Mouse (Mus musculus) embryonic facial prominence, embryonic 13.5 days (tissue): ENCODE data around the gene Ndufs8. TPM values are rescaled to one million over a fixed set of nuclear protein-coding genes. Genes with fewer than 3 reads are reported as not detected.

Source experiments
- ATAC-seq: fragments of 200-750 bp; cut with Nextera tagmentation; 2 replicates; pipeline ENCODE4 v1.8.0; 2017; ENCODE audit warnings: low read depth; ENCODE audit not compliant: insufficient number of reproducible peaks, insufficient read depth, low FRiP score, low TSS enrichment
- H3K27ac ChIP-seq: fragments of 300-500 bp; sonication (generic); 2 replicates; pipeline ENCODE4 v1.5.1; 2015; ENCODE audit warnings: moderate library complexity, mild to moderate bottlenecking, inconsistent platforms
- H3K27me3 ChIP-seq: fragments of 300-500 bp; sonication (generic); 2 replicates; pipeline ENCODE4 v1.6.1; 2015; ENCODE audit warnings: mild to moderate bottlenecking, inconsistent platforms
- H3K36me3 ChIP-seq: fragments of 300-500 bp; sonication (generic); 2 replicates; pipeline ENCODE4 v1.6.1; 2015; ENCODE audit warnings: mild to moderate bottlenecking, inconsistent platforms
- H3K4me1 ChIP-seq: fragments of 300-500 bp; sonication (generic); 2 replicates; pipeline ENCODE4 v1.6.1; 2015; ENCODE audit warnings: inconsistent platforms
- H3K4me2 ChIP-seq: fragments of 300-500 bp; sonication (generic); 2 replicates; pipeline ENCODE4 v1.6.1; 2015; ENCODE audit warnings: moderate library complexity, mild to moderate bottlenecking, inconsistent platforms
- H3K4me3 ChIP-seq: fragments of 300-500 bp; sonication (generic); 2 replicates; pipeline ENCODE4 v1.5.1; 2015; ENCODE audit warnings: mild to moderate bottlenecking, inconsistent platforms
- H3K9ac ChIP-seq: fragments of 300-500 bp; sonication (generic); 2 replicates; pipeline ENCODE4 v1.6.1; 2015; ENCODE audit warnings: mild to moderate bottlenecking, inconsistent platforms
- H3K9me3 ChIP-seq: fragments of 300-500 bp; sonication (generic); 2 replicates; pipeline ENCODE4 v1.6.1; 2016; ENCODE audit warnings: inconsistent platforms
- WGBS: fragments of 180-500 bp; shearing (Covaris S2); methylation state at CpG from one replicate; pipeline ENCODE4 v1.1.7; 2015; ENCODE audit warnings: mixed read lengths; 5-methylcytosine and 5-hydroxymethylcytosine counted together
- polyA plus RNA-seq: library from polyadenylated mRNA; unstranded; fragments of >200 nt; fragmentation: Nextera tagmentation; extraction: Ambion mirVana; gene quantifications from 2 replicates; pipeline ENCODE4 v1.2.1, GENCODE M21; 2015

Ndufs8 gene
- polyA plus RNA-seq, 1 experiment from 2014 or later: 278 TPM

GRCm38 (mm10) chr19:3899618-3900017 lies 13.0 kb downstream of the Ndufs8 start:
- Histone ChIP-seq H3K4me1 (peaks cover 12% of the 10 kb centered on the region), H3K4me2 (no peak overlapping the region), H3K9me3 (no peaks in the 10 kb centered on the region), H3K27me3 (no peaks in the 10 kb centered on the region), H3K4me3 (no peak overlapping the region), H3K9ac (no peak overlapping the region), H3K27ac (no peak overlapping the region), H3K36me3 (peaks cover 85% of the 10 kb centered on the region)
- WGBS: 94% methylated on average over 4 of the region's 4 CpGs
- no peak for ATAC-seq

GRCm38 (mm10) chr19:3898952-3899351 lies 13.6 kb downstream of the Ndufs8 start:
- H3K27me3 ChIP-seq: no peaks in the 10 kb centered on the region
- H3K36me3 ChIP-seq: peaks cover 88% of the 10 kb centered on the region
- WGBS: 85% methylated on average over 7 of the region's 7 CpGs
- no peak overlapping the region for H3K4me2 ChIP-seq
- no peaks in the 10 kb centered on the region for H3K9me3 ChIP-seq
- no peak for ATAC-seq
- no peak overlapping the region for H3K4me3 ChIP-seq
- no peak overlapping the region for H3K9ac ChIP-seq
- no peak overlapping the region for H3K27ac ChIP-seq
- peaks cover 5% of the 10 kb centered on the region for H3K4me1 ChIP-seq

- Histone ChIP-seq H3K4me2 (no peak overlapping the region), H3K4me3 (no peak overlapping the region), H3K9ac (no peak overlapping the region), H3K4me1 (no peaks in the 10 kb centered on the region), H3K27ac (no peak overlapping the region), H3K9me3 (no peaks in the 10 kb centered on the region), H3K36me3 (peaks cover 88% of the 10 kb centered on the region), H3K27me3 (no peaks in the 10 kb centered on the region)
- WGBS: 93% methylated on average over 5 of the region's 5 CpGs
- no peak for ATAC-seq
Observed at GRCm38 (mm10) chr19:3897557-3897956, 15.0 kb downstream of the Ndufs8 start.

GRCm38 (mm10) chr19:3896208-3896607 lies 16.4 kb downstream of the Ndufs8 start:
- 94% methylated on average over 10 of the region's 10 CpGs for WGBS
- peaks cover 88% of the 10 kb centered on the region for H3K36me3 ChIP-seq
- H3K9me3 ChIP-seq: no peaks in the 10 kb centered on the region
- no peak overlapping the region for H3K4me3 ChIP-seq
- H3K4me1 ChIP-seq: no peaks in the 10 kb centered on the region
- H3K27ac ChIP-seq: peak overlapping the region; percentile 11; the same call in 1 of the 2 replicates
- no peak for ATAC-seq
- no peak overlapping the region for H3K9ac ChIP-seq
- H3K27me3 ChIP-seq: no peaks in the 10 kb centered on the region
- H3K4me2 ChIP-seq: no peak overlapping the region

GRCm38 (mm10) chr19:3895171-3895631 lies 17.4 kb downstream of the Ndufs8 start:
- H3K4me1 ChIP-seq: no peaks in the 10 kb centered on the region
- 32% methylated on average over 3 of the region's 3 CpGs for WGBS
- H3K4me2 ChIP-seq: no peak overlapping the region
- H3K9ac ChIP-seq: no peak overlapping the region
- no peaks in the 10 kb centered on the region for H3K9me3 ChIP-seq
- H3K36me3 ChIP-seq: peaks cover 95% of the 10 kb centered on the region
- ATAC-seq: no peak
- H3K27me3 ChIP-seq: no peaks in the 10 kb centered on the region
- no peak overlapping the region for H3K27ac ChIP-seq
- no peak overlapping the region for H3K4me3 ChIP-seq

GRCm38 (mm10) chr19:3894294-3894693 lies 18.3 kb downstream of the Ndufs8 start:
- Histone ChIP-seq H3K27ac (no peak overlapping the region), H3K9me3 (no peaks in the 10 kb centered on the region), H3K9ac (no peak overlapping the region), H3K4me2 (no peak overlapping the region), H3K4me1 (no peaks in the 10 kb centered on the region), H3K36me3 (peaks cover 97% of the 10 kb centered on the region), H3K27me3 (no peaks in the 10 kb centered on the region), H3K4me3 (no peak overlapping the region)
- no peak for ATAC-seq
- 88% methylated on average over 2 of the region's 2 CpGs for WGBS

- H3K27me3 ChIP-seq: no peaks in the 10 kb centered on the region
- no peak overlapping the region; the same call in 1 of the 2 replicates for H3K27ac ChIP-seq
- no peaks in the 10 kb centered on the region for H3K9me3 ChIP-seq
- no peak for ATAC-seq
- no peak overlapping the region for H3K9ac ChIP-seq
- no peak overlapping the region for H3K4me3 ChIP-seq
- WGBS: 94% methylated on average over 4 of the region's 4 CpGs
- no peak overlapping the region for H3K4me2 ChIP-seq
- peaks cover 100% of the 10 kb centered on the region for H3K36me3 ChIP-seq
- H3K4me1 ChIP-seq: no peaks in the 10 kb centered on the region
Observed at GRCm38 (mm10) chr19:3893545-3894116, 18.9 kb downstream of the Ndufs8 start.

- peaks cover 95% of the 10 kb centered on the region for H3K36me3 ChIP-seq
- 81% methylated on average over 8 of the region's 8 CpGs for WGBS
- H3K9ac ChIP-seq: no peak overlapping the region
- no peak for ATAC-seq
- no peaks in the 10 kb centered on the region for H3K9me3 ChIP-seq
- H3K4me3 ChIP-seq: no peak overlapping the region
- no peak overlapping the region for H3K4me2 ChIP-seq
- no peak overlapping the region for H3K27ac ChIP-seq
- H3K27me3 ChIP-seq: no peaks in the 10 kb centered on the region
- no peaks in the 10 kb centered on the region for H3K4me1 ChIP-seq
Observed at GRCm38 (mm10) chr19:3890181-3890580, 22.4 kb downstream of the Ndufs8 start.

GRCm38 (mm10) chr19:3889096-3889495 lies 23.5 kb downstream of the Ndufs8 start:
- Histone ChIP-seq H3K9ac (no peak overlapping the region), H3K4me1 (no peaks in the 10 kb centered on the region), H3K4me2 (no peak overlapping the region), H3K27me3 (no peaks in the 10 kb centered on the region), H3K36me3 (peaks cover 87% of the 10 kb centered on the region), H3K9me3 (no peaks in the 10 kb centered on the region), H3K4me3 (no peak overlapping the region), H3K27ac (no peak overlapping the region)
- ATAC-seq: no peak
- 90% methylated on average over 5 of the region's 5 CpGs for WGBS

GRCm38 (mm10) chr19:3884325-3884990 lies 28.1 kb downstream of the Ndufs8 start:
- 68% methylated on average over 6 of the region's 6 CpGs for WGBS
- Histone ChIP-seq H3K36me3 (peaks cover 48% of the 10 kb centered on the region), H3K4me3 (no peak overlapping the region), H3K4me1 (0 out of 2 replicates have a peak, but pooled peaks cover 5% of the 10 kb centered on the region), H3K9me3 (no peaks in the 10 kb centered on the region), H3K27ac (no peak overlapping the region), H3K4me2 (no peak overlapping the region), H3K27me3 (no peaks in the 10 kb centered on the region), H3K9ac (no peak overlapping the region)
- no peak for ATAC-seq

GRCm38 (mm10) chr19:3882214-3882613 lies 30.4 kb downstream of the Ndufs8 start:
- Histone ChIP-seq H3K27ac (no peak overlapping the region), H3K36me3 (peaks cover 36% of the 10 kb centered on the region), H3K9me3 (no peaks in the 10 kb centered on the region), H3K9ac (no peak overlapping the region), H3K4me1 (0 out of 2 replicates have a peak, but pooled peaks cover 5% of the 10 kb centered on the region), H3K27me3 (no peaks in the 10 kb centered on the region), H3K4me3 (no peak overlapping the region), H3K4me2 (no peak overlapping the region)
- no peak for ATAC-seq
- 66% methylated on average over 4 of the region's 4 CpGs for WGBS
